8 mouse cellular contexts compared by ENCODE assay signal in genomic region chr4:4792141-4792991, GRCm38 (mm10). TPM values are rescaled to one million over a fixed set of nuclear protein-coding genes. Genes with fewer than 3 reads are reported as not detected.
DNase-seq lines count a peak whose midpoint lies in the region; ATAC-seq and TF ChIP-seq lines count a peak whose summit lies in the region.

No protein-coding gene starts in this region.

- H3ac ChIP-seq in C2C12 (ENCODE audit: control insufficient read depth, insufficient read length, low read depth) = peak overlapping the region; percentile 93

- peak overlapping the region; percentile 83 for H3K4me3 ChIP-seq in C2C12 (ENCODE audit: insufficient read depth, poor library complexity, severe bottlenecking)
- H3K4me3 ChIP-seq in heart, embryonic 10.5 days = peak overlapping the region; percentile 92
- peak overlapping the region; percentile 97 for H3K4me3 ChIP-seq in kidney, embryonic 16.5 days (ENCODE audit: low read length)
- H3K4me3 ChIP-seq in liver, embryonic 13.5 days (replicated peaks) = peak overlapping the region; percentile 99
- H3K4me3 ChIP-seq in neural tube, embryonic 12.5 days = peak overlapping the region; percentile 93

- DNase-seq in adrenal gland, adult 2 months = peak; percentile 77
- peak; percentile 70 for DNase-seq in embryo, embryonic 9.5 days (ENCODE audit: extremely low spot score)
- peak; percentile 88 for DNase-seq in heart, embryonic 10.5 days (ENCODE audit: low spot score)
- peak; percentile 67 for DNase-seq in liver, embryonic 13.5 days
- peak; percentile 68 for DNase-seq in testis, postnatal 10 days (ENCODE audit: low spot score)

- WGBS in heart, embryonic 10.5 days = 2% methylated on average over 61 of the region's 61 CpGs
- 1% methylated on average over 59 of the region's 61 CpGs for WGBS in kidney, embryonic 16.5 days
- WGBS in liver, embryonic 13.5 days (ENCODE audit: insufficient replicate concordance) = 2% methylated on average over 61 of the region's 61 CpGs
- WGBS in neural tube, embryonic 12.5 days = 2% methylated on average over 61 of the region's 61 CpGs

- peaks cover 50% of the 10 kb centered on the region for H3K79me3 ChIP-seq in C2C12 (ENCODE audit: low read depth)

- peak; percentile 82 for ATAC-seq in kidney, embryonic 16.5 days (ENCODE audit: low FRiP score, low TSS enrichment)
- ATAC-seq in liver, embryonic 13.5 days (ENCODE audit: low read depth) = peak; percentile 91
- ATAC-seq in neural tube, embryonic 12.5 days (ENCODE audit: low FRiP score, low read depth) = peak; percentile 76

- 0 out of 2 replicates have a peak, but pooled peaks cover 12% of the 10 kb centered on the region for H3K4me1 ChIP-seq in heart, embryonic 10.5 days
- peaks cover 13% of the 10 kb centered on the region for H3K4me1 ChIP-seq in kidney, embryonic 16.5 days (ENCODE audit: insufficient read depth, low read length)
- peaks cover 52% of the 10 kb centered on the region for H3K4me1 ChIP-seq in liver, embryonic 13.5 days (replicated peaks)
- peaks cover 15% of the 10 kb centered on the region for H3K4me1 ChIP-seq in neural tube, embryonic 12.5 days

- H3K36me3 ChIP-seq in C2C12 (ENCODE audit: control insufficient read depth, insufficient read depth) = peaks cover 23% of the 10 kb centered on the region
- H3K36me3 ChIP-seq in heart, embryonic 10.5 days = peaks cover 6% of the 10 kb centered on the region
- peaks cover 14% of the 10 kb centered on the region for H3K36me3 ChIP-seq in kidney, embryonic 16.5 days (ENCODE audit: insufficient read depth, low read length)
- H3K36me3 ChIP-seq in liver, embryonic 13.5 days = peaks cover 8% of the 10 kb centered on the region
- H3K36me3 ChIP-seq in neural tube, embryonic 12.5 days = peaks cover 3% of the 10 kb centered on the region; the same call in 1 of the 2 replicates

- H3K9me3 ChIP-seq in heart, embryonic 10.5 days = no peaks in the 10 kb centered on the region
- peaks cover 2% of the 10 kb centered on the region; the same call in 1 of the 2 replicates for H3K9me3 ChIP-seq in kidney, embryonic 16.5 days (ENCODE audit: low read length)
- H3K9me3 ChIP-seq in liver, embryonic 13.5 days (replicated peaks) = no peaks in the 10 kb centered on the region
- no peaks in the 10 kb centered on the region for H3K9me3 ChIP-seq in neural tube, embryonic 12.5 days

- no peaks in the 10 kb centered on the region for H3K27me3 ChIP-seq in C2C12 (ENCODE audit: control insufficient read depth, insufficient read depth, insufficient read length)
- no peaks in the 10 kb centered on the region for H3K27me3 ChIP-seq in heart, embryonic 10.5 days (ENCODE audit: insufficient read depth, poor library complexity, severe bottlenecking)
- H3K27me3 ChIP-seq in kidney, embryonic 16.5 days (ENCODE audit: insufficient read depth, low read length) = no peaks in the 10 kb centered on the region
- H3K27me3 ChIP-seq in liver, embryonic 13.5 days = no peaks in the 10 kb centered on the region
- H3K27me3 ChIP-seq in neural tube, embryonic 12.5 days (replicated peaks) = no peaks in the 10 kb centered on the region

- peak overlapping the region; percentile 95 for H3K9ac ChIP-seq in kidney, embryonic 16.5 days (replicated peaks; ENCODE audit: low read length)
- peak overlapping the region; percentile 97 for H3K9ac ChIP-seq in liver, embryonic 13.5 days
- H3K9ac ChIP-seq in neural tube, embryonic 12.5 days = peak overlapping the region; percentile 96

- H3K79me2 ChIP-seq in C2C12 (ENCODE audit: control insufficient read depth, insufficient read depth) = peaks cover 66% of the 10 kb centered on the region

- peak overlapping the region; percentile 97 for H3K27ac ChIP-seq in heart, embryonic 10.5 days
- H3K27ac ChIP-seq in kidney, embryonic 16.5 days (ENCODE audit: low read length) = peak overlapping the region; percentile 92
- peak overlapping the region; percentile 93 for H3K27ac ChIP-seq in liver, embryonic 13.5 days
- peak overlapping the region; percentile 74 for H3K27ac ChIP-seq in neural tube, embryonic 12.5 days

- no peak for TF ChIP-seq CTCF in C2C12 (IDR thresholded peaks at IDR 0.05; ENCODE audit: control insufficient read depth, insufficient read depth, insufficient read length)

- peak overlapping the region; percentile 77 for H3K4me2 ChIP-seq in kidney, embryonic 16.5 days (replicated peaks; ENCODE audit: low read depth, low read length)
- peak overlapping the region; percentile 83 for H3K4me2 ChIP-seq in liver, embryonic 13.5 days
- peak overlapping the region; percentile 75 for H3K4me2 ChIP-seq in neural tube, embryonic 12.5 days (replicated peaks)

TF ChIP-seq in C2C12, 6 proteins besides CTCF, POLR2A, EP300 and RAD21:
- TF ChIP-seq CEBPB (IDR thresholded peaks at IDR 0.05; ENCODE audit: low read depth) = no peak
- TF ChIP-seq MAX (IDR thresholded peaks at IDR 0.05) = no peak
- TF ChIP-seq FOSL1 (IDR thresholded peaks at IDR 0.05; ENCODE audit: insufficient read depth, low read length, poor library complexity, severe bottlenecking) = no peak
- no peak for TF ChIP-seq USF1 (IDR thresholded peaks at IDR 0.05; ENCODE audit: low read depth)
- TF ChIP-seq MYOG (IDR thresholded peaks at IDR 0.05; ENCODE audit: control insufficient read depth, extremely low read depth, insufficient read length) = no peak
- no peak for TF ChIP-seq MYOD1 (IDR thresholded peaks at IDR 0.05; ENCODE audit: control insufficient read depth, insufficient read length, low read depth)

RNA-seq across cellular contexts. Expression of gene Impad1, which starts 0.8 kb away (rescaled TPM):
- polyA plus RNA-seq in C2C12 (2012; fragmentation: generic; extraction: Trizol) = 12.2 TPM
- total RNA-seq in adrenal gland, adult 2 months (2021) = 10 to 100 TPM; 31.3 to 36.6 TPM
- polyA plus RNA-seq in adrenal gland, adult 2 months (2012; rRNA removed) = 9.8 and 9.9 TPM in 2 replicates
- polyA plus RNA-seq in heart, embryonic 10.5 days (2016; fragmentation: Nextera tagmentation; extraction: Ambion mirVana) = 30.4 and 34.5 TPM in 2 replicates
- 33.5 and 36.3 TPM in 2 replicates for polyA plus RNA-seq in kidney, embryonic 16.5 days (2015; fragmentation: Nextera tagmentation; extraction: Ambion mirVana)
- 7.7 and 9.7 TPM in 2 replicates for polyA plus RNA-seq in liver, embryonic 13.5 days (2015; fragmentation: Nextera tagmentation; extraction: Ambion mirVana)
- 38.2 and 40.3 TPM in 2 replicates for polyA plus RNA-seq in neural tube, embryonic 12.5 days (2016; fragmentation: Nextera tagmentation; extraction: Ambion mirVana)

Comparison
In these comparisons a context has a peak if more than half of its experiments do, and no peak if none do; other contexts are left out.
1. Peak in every context shown above with its lines: DNase-seq, ATAC-seq, H3K4me3 ChIP-seq and H3K27ac ChIP-seq.